Mouse (Mus musculus): ENCODE data around the gene Gas6.

GRCm38 (mm10) chr8:13489351-13489750 lies 4.9 kb downstream of the Gas6 start:
- no peak for TF ChIP-seq CTCF (conservative IDR thresholded peaks at IDR 0.05; ENCODE audit: low read length)
- TF ChIP-seq POU5F1 (IDR thresholded peaks at IDR 0.05; ENCODE audit: borderline replicate concordance, low read length): no peak
